Mouse (Mus musculus) adrenal gland, adult 2 months (tissue): ENCODE data around the gene Cand2. TPM values are rescaled to one million over a fixed set of nuclear protein-coding genes. Genes with fewer than 3 reads are reported as not detected.
A peak's percentile ranks its signal among the peaks of the same experiment; 100 is the strongest.

Experiments
- DNase-seq: peaks from one replicate; pipeline ENCODE4 v3.0.0; 2021
- long read RNA-seq: library from polyadenylated mRNA; stranded (forward); transcript quantifications from one replicate; pipeline ENCODE4 v2.0.0, GENCODE M21; 2021
- polyA plus RNA-seq: library from polyadenylated mRNA; depleted of rRNA; stranded (reverse); fragments of >200 nt; gene quantifications from 2 replicates; pipeline ENCODE4 v1.2.3, GENCODE M21; 2012; rRNA removed
- total RNA-seq, 2 experiments: library from RNA; stranded (reverse); gene quantifications; 2 replicates each; pipeline ENCODE4 v1.2.3; 2021

The Cand2 gene
- 10 to 100 TPM in 1 of 2 experiments, 1 to 10 TPM in 1; 8.9 to 16.1 TPM for total RNA-seq
- polyA plus RNA-seq, result 16.6 and 18.3 TPM in 2 replicates
- long read RNA-seq, full-length matches to known transcripts, result 12 of 19 reads
- long read RNA-seq, partial matches to known transcripts, result 4 of 19 reads
- long read RNA-seq, other reads (novel, unspliced or antisense), result 3 of 19 reads

- DNase-seq, result peak; percentile 62
Measured at GRCm38 (mm10) chr6:115774501-115774921, at the start of gene Cand2. Gene Cand2 (plus strand): TSS chr6:115774538.

- peak; percentile 34 for DNase-seq
Measured at GRCm38 (mm10) chr6:115727108-115727507, 47.2 kb upstream of the Cand2 start.

DNA sequence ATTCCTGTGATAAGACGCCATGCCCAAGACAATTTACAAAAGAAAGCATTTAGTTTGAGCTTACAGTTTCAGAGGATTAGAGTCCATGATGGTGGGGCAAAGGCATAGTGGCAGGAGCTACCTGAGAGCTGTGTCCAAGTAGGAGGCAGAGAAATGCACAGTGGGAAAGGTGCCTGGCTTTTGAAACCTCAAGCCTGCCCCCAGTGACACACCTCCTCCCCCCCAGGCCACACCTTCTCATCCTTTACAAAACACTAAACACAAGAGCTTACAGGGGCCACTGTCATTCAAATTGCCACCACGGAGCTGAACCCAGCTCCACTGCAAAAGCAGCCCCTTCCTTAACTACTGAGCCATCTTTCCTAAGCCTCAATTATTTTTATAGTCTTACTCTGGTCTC is 46.8 kb upstream of the Cand2 start:
- DNase-seq, result no peak

DNA sequence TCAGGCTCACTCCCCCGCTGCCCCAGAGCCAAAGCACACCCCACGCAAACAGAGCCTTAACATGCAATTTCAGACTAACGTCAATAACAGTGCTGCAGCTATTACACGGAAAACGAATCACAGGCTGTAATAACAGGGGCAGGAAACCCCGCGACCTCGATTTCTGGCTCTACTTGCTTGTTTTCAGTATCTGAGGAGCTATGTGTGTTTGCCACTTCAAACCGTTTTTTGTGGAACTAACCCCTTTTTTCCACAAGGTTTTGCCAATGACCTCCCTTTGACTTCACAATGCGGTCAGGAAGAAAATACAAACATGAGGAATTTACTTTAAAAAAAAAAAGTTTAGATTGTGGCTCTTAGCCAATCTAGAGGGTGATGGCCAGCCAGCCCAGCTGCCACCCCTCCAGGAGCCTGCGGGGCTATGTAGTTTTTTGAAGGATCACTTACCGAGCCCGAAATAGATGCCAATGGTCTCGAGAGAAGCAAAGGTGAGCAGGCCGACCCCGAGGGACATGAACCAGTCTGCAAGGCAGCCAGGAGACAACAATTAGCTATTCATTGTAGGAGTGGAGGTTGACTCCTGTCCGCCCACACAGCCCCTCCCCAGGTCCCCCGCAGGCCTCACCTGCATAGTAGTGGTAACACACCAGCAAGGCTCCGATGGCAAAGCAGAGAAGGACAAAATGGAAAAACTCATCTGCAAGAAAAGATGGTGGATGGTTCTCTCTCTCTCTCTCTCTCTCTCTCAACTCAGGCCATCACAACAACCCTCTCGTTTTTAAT is 43.6 kb upstream of the Cand2 start:
- no peak for DNase-seq

DNA sequence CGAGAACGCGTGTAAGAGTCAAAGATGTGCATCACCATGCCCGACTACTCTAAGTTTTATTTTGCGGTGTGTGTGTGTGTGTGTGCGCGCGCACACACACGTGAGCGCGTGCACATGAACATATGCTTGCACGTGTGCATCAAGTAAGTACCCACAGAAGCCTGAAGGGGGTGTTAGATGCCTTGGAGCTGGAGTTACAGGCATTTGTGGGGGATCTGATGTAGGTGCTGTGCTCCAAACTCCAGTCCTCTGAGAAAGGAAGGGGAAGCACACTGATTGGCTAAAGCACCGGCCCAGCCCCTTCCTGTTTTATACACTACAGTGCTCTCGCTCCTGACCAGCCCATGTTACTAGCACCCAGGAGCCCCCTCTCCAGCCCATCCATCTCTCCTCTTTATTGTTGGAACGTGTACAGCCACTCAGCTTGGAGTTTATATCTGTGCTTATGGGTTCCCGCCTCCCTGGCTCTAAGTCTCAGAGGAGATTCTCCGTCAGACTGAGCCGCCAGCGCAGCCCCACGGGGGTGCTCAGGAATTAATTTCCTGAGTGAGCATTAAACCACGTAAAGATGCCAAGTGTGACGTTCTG is 41.9 kb upstream of the Cand2 start:
- DNase-seq, result no peak

- no peak for DNase-seq
Measured at GRCm38 (mm10) chr6:115734909-115735308, 39.4 kb upstream of the Cand2 start.

- DNase-seq, result no peak
Measured at GRCm38 (mm10) chr6:115739056-115739455, 35.3 kb upstream of the Cand2 start.

DNA sequence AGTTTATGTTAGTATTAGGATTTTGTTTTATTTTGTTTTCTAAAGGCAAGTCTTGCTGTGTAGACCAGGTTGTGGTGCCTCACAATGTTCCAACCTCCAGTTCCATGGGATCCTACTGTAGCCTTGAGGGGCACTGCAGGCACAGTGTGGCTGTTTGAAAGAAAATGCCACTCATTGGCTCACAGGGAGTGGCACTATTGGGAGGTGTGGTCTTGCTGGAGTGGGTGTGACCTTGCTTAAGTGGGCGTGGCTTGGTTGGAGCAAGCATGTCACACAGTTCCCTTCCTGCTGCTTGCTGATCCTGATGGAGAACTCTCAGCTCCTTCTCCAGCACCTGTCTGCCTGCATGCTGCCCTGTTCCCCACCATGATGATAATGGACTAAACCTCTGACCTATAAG is 30.8 kb upstream of the Cand2 start:
- DNase-seq, result peak; percentile 43

DNA sequence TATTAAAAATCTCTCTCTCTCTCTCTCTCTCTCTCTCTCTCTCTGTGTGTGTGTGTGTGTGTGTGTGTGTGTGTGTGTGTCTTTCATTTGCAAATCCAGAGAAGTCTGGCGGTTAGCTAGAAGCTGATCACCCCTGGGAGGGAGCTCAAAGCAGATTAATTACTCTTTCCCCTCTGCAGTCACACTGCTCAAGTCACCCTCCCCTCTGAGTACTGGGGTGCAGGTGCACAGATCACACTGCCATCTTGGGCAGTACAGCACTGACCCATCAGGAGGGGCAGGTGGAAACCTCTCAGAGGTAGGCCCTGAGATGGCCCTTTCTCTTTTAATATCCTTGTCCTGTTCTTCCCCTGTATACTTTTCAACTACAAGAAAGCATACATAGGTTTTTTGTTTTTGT is 28.0 kb upstream of the Cand2 start:
- no peak for DNase-seq

- DNase-seq, result no peak
Measured at GRCm38 (mm10) chr6:115755536-115755935, 18.8 kb upstream of the Cand2 start.

DNA sequence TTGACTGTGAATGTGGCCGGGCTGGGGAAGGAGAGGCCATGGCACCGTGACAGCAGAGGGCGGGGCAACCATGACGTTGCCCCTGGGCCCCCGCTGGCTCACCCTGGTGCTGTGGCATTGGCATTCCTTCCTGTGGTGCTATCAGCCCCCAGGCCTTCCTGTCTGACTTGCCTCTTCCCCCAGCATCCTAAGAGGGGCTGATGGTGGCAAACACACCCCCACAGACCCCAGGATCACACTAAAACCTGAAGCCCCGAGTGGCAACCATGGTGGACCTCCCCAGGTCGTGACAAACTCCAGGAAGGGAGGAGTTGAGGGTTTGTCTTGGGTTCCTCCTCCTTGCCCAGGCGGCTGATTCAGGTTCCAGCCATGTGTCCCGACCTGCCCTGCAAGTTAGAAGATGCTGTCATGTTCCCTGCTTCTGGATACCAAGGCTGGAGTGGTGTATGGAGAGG is 15.3 kb upstream of the Cand2 start:
- DNase-seq, result no peak

GRCm38 (mm10) chr6:115759461-115759860 is 14.9 kb upstream of the Cand2 start:
- no peak for DNase-seq

GRCm38 (mm10) chr6:115760137-115760536 is 14.2 kb upstream of the Cand2 start:
- no peak for DNase-seq

DNA sequence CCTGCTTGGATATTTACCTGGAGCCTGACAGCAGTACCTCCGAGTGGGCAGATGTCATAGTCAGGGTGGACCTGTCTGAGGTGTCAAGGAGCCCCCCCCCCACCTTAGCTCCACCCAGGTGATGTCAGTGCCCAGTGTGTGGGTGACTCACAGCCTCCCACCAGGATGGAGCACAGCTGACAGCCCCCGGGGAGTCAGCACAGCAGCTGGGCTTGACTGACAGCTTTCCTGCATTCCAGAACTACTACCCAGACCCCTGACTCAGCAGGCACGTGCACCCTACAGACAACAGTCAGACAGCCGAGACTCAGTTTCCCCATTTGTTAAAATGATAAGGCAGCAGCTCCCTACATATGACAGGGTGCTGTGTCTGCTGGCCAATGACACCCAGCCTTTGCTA is 13.4 kb upstream of the Cand2 start:
- DNase-seq, result no peak

DNA sequence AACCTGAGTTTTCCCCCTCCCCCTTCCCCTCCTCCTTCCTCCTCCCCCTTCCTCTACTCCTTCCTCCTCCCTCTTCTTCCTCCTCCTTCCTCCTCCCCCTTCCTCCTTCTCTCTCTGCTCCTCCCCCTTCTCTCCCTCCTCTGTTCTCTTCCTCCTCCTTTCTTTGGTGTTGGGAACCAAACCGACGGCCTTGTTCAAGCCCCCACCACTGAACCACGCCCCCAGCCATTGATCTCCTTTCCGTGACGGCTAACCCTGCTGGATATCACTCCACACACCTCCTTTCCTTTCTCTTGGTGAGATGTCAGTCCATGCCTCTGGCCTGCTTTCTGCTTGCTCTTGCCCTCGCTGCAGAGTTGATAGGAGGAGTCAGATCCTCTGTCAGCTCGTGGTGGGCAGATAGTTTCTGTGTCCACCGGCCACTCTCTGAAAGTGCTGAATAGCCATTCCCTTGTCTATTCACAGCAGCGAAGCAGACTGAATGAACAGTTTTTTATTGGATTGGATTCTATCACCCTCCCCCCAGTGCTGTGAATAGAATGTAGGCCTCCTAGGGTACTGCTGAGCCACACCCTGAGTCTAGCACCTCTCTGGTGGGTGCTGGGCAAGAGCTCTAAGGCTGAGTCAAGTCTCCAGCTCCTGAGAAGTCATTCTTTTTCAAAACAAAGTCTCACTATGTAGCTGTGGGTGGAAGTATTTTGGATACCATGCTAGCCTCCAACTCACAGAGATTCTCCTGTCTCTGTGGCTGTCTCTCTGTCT is 12.2 kb upstream of the Cand2 start, which contains the start of gene Tmem40:
Tmem40 (minus strand) TSS at position 416 of the 762 bp plus-strand sequence.
- DNase-seq, result no peak

DNA sequence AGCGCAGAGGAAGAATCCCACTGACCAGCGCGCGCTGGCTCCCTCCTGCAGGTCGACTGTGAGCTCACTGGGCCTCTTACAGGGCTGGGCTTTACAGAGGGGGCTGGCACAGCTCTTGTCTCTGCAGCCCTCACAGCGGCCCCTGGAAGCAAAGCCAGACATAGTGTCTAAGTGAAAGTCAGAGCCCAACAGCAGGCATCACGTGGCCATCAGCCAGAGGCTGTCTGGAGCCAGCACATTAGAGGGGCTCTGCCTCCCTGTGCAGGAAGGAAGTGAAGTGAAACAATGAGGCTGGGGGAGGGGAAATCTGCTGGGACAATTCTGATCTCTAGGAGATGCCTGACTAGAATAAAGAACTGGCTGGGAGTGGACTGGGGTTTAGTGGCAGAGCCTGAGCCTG is 10.2 kb upstream of the Cand2 start:
- peak; percentile 61 for DNase-seq

DNA sequence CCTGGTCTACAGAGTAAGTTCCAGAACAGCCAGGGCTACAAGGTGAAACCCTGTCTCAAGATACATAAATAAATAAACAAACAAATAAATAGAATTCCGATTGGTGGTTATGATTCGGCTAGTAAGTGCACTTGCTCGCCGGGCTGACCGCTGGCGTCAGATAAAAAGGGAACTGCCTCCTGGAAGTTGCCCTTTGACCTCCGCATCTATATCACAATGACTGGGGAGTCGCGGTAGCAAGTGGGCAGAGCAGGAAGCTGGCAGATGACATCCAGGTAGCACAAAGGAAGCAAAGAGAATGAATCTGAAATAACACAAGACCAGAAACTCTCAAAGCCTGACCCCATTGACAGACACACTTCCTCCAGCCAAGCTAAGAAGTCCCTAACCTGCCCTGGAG is 7.0 kb upstream of the Cand2 start:
- no peak for DNase-seq

- no peak for DNase-seq
Measured at GRCm38 (mm10) chr6:115768207-115768606, 6.1 kb upstream of the Cand2 start.

DNA sequence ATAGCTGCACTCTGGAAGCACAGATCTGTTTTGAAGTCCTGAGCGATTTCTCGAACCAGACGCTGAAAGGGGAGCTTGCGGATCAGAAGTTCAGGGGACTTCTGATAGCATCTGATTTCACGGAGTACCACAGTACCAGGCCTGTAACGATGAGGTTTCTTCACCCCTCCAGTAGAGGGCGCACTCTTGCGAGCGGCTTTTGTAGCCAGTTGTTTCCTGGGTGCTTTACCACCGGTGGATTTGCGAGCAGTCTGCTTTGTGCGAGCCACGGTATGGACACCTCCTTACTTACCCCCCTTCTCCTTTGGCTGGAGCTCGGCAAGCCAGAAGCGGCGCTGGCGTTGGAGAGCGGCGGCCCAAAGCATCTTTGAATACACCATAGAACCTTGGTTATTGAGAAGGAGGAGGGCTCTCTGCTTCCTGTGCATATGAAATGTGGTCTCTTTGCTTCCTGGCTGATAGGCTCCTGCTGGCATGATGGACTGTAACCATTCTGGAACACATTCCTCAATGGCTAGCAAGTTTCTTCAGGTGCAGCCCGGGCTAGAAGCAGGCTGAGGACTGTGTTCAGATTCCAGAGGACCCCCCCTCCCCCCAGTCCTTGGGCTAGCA is 4.2 kb upstream of the Cand2 start:
- DNase-seq, result no peak

DNA sequence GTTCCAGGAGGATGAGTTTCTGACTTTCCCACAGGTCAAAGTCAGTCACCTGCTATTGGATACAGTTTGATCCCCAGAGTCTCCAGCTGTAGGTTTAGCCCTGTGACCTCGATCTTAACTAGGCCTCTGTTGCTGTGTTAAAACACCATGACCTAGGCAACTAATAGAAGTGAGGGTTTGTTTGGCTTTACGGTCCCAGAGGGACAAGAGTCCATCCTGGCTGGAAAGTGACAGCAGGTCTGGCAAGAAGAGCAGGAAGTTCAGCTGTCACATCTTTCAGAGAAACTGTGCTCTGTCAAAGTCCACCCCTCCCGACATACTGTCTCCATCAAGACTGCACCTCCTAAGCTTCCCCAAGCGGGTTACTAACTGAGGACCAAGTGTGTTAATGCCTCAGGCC is 3.5 kb upstream of the Cand2 start:
- DNase-seq, result no peak

GRCm38 (mm10) chr6:115772201-115772600 is 2.1 kb upstream of the Cand2 start:
- DNase-seq, result no peak

GRCm38 (mm10) chr6:115772604-115773003 is 1.7 kb upstream of the Cand2 start:
- no peak for DNase-seq
